Mouse (Mus musculus): ENCODE measurements around the gene Clca3a1. TPM values are rescaled to one million over a fixed set of nuclear protein-coding genes. Genes with fewer than 3 reads are reported as not detected.

Clca3a1 gene
- polyA plus RNA-seq, 1 experiment from 2014 or later, result 0.08 TPM

GRCm38 (mm10) chr3:144717121-144717520 lies 43.7 kb downstream of the Clca3a1 start:
- no peak for TF ChIP-seq CTCF (IDR thresholded peaks at IDR 0.05)
- POLR2A ChIA-PET, result no interaction called here
- in situ Hi-C loops (cut with MboI; ENCODE audit: low pct_unique_long_range_greater_than_20kb), result no loop called here
- DNase-seq (ENCODE audit: low read depth, low spot score), result no peak
- CTCF ChIA-PET, result interaction anchor here (1.1 to 4.4 kb wide), 6 partner anchors 10 to 264 kb away, joined by 3 to 19 read pairs (median 4); no protein-coding TSS in a partner anchor
- no peaks in the 10 kb centered on the region for H3K27me3 ChIP-seq
- ATAC-seq, result no peak

GRCm38 (mm10) chr3:144715901-144716300 lies 44.9 kb downstream of the Clca3a1 start:
- ChIA-PET POLR2A (interaction anchor here (1.1 kb wide), 2 partner anchors 28 to 209 kb away, joined by 3 to 4 read pairs; no protein-coding TSS in a partner anchor), CTCF (interaction anchor here (0.9 to 4.4 kb wide), 4 partner anchors 9 to 98 kb away, joined by 3 to 19 read pairs (median 8); no protein-coding TSS in a partner anchor)
- DNase-seq (ENCODE audit: low read depth, low spot score) (no peak), ATAC-seq (no peak)
- no peaks in the 10 kb centered on the region for H3K27me3 ChIP-seq
- in situ Hi-C loops (cut with MboI; ENCODE audit: low pct_unique_long_range_greater_than_20kb), result no loop called here
- no peak for TF ChIP-seq CTCF (IDR thresholded peaks at IDR 0.05)

DNA sequence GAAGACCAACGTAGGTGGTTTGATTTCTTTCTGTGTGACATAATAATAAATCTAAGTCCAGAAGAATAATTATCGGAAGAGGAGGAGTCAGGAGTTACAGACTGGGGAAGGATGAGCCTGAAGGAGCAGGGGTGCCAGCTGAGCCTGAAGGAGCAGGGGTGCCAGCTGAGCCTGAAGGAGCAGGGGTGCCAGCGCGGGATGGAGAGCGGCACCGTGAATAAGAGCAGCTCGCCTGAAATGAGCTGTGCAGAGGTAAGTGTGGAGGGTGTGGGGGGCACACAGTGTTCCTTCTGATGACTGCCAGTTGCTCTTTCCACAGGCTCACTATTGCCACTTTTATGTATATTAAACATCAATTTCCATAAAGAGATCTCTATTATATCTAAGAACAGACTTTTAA lies 45.7 kb downstream of the Clca3a1 start:
- no peaks in the 10 kb centered on the region for H3K27me3 ChIP-seq
- ATAC-seq (no peak), DNase-seq (ENCODE audit: low read depth, low spot score) (no peak)
- CTCF ChIA-PET, result interaction anchor here (2.1 to 4.4 kb wide), 2 partner anchors 8 to 22 kb away, joined by 12 to 19 read pairs; no protein-coding TSS in a partner anchor
- no peak for TF ChIP-seq CTCF (IDR thresholded peaks at IDR 0.05)
- POLR2A ChIA-PET, result interaction anchor here (0.5 to 0.6 kb wide), 2 partner anchors 11 to 151 kb away, joined by 3 read pairs; no protein-coding TSS in a partner anchor
- in situ Hi-C loops (cut with MboI; ENCODE audit: low pct_unique_long_range_greater_than_20kb), result no loop called here

DNA sequence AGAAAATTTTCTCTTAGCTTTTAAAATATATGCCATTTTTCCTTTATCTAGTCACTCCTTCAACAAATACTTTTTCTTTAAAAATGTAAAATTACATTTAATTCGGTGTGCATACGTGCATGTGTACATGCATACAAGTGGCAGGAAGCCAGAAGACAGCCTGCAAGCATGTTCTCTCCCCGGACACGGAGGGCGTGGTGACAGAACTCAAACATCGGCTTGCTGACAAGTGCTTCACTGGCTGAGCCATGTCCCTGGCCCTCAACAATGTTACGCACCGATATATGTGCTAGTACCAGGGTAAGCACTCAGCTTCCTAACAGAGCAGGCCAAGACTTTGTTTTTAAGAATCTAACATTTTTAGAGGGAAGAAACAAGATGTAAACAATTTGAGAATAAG lies 46.2 kb downstream of the Clca3a1 start:
- POLR2A ChIA-PET, result no interaction called here
- in situ Hi-C loops (cut with MboI; ENCODE audit: low pct_unique_long_range_greater_than_20kb), result loop anchor here (5.0 kb wide), 1 partner anchor 97 kb away; no protein-coding TSS in a partner anchor
- H3K27me3 ChIP-seq, result no peaks in the 10 kb centered on the region
- TF ChIP-seq CTCF (IDR thresholded peaks at IDR 0.05), result no peak
- DNase-seq (ENCODE audit: low read depth, low spot score), result no peak
- CTCF ChIA-PET, result interaction anchor here (2.1 to 4.4 kb wide), 2 partner anchors 8 to 22 kb away, joined by 12 to 19 read pairs; no protein-coding TSS in a partner anchor
- no peak for ATAC-seq

GRCm38 (mm10) chr3:144714126-144714525 lies 46.7 kb downstream of the Clca3a1 start:
- no peak for TF ChIP-seq CTCF (IDR thresholded peaks at IDR 0.05)
- H3K27me3 ChIP-seq, result no peaks in the 10 kb centered on the region
- CTCF ChIA-PET, result interaction anchor here (0.7 to 4.4 kb wide), 2 partner anchors 7 to 9 kb away, joined by 4 to 19 read pairs; no protein-coding TSS in a partner anchor
- in situ Hi-C loops (cut with MboI; ENCODE audit: low pct_unique_long_range_greater_than_20kb), result loop anchor here (5.0 kb wide), 1 partner anchor 97 kb away; no protein-coding TSS in a partner anchor
- ATAC-seq (no peak), DNase-seq (ENCODE audit: low read depth, low spot score) (no peak)
- POLR2A ChIA-PET, result no interaction called here

GRCm38 (mm10) chr3:144711607-144712206 lies 49.1 kb downstream of the Clca3a1 start:
- TF ChIP-seq CTCF (IDR thresholded peaks at IDR 0.05), result no peak
- no peaks in the 10 kb centered on the region for H3K27me3 ChIP-seq
- CTCF ChIA-PET, result interaction anchor here (1.3 kb wide), 2 partner anchors 9 to 114 kb away, joined by 3 to 4 read pairs; no protein-coding TSS in a partner anchor
- DNase-seq (ENCODE audit: low read depth, low spot score) (no peak), ATAC-seq (no peak)
- in situ Hi-C loops (cut with MboI; ENCODE audit: low pct_unique_long_range_greater_than_20kb), result loop anchor here (5.0 kb wide), 1 partner anchor 94 kb away; no protein-coding TSS in a partner anchor
- POLR2A ChIA-PET, result interaction anchor here (0.5 to 1.5 kb wide), 2 partner anchors 16 to 199 kb away, joined by 3 read pairs; no protein-coding TSS in a partner anchor

GRCm38 (mm10) chr3:144708612-144709011 lies 52.2 kb downstream of the Clca3a1 start:
- POLR2A ChIA-PET, result no interaction called here
- ATAC-seq (no peak), DNase-seq (ENCODE audit: low read depth, low spot score) (no peak)
- in situ Hi-C loops (cut with MboI; ENCODE audit: low pct_unique_long_range_greater_than_20kb), result no loop called here
- CTCF ChIA-PET, result interaction anchor here (1.2 kb wide), 1 partner anchor 169 kb away, joined by 3 read pairs; no protein-coding TSS in a partner anchor
- no peaks in the 10 kb centered on the region for H3K27me3 ChIP-seq
- no peak for TF ChIP-seq CTCF (IDR thresholded peaks at IDR 0.05)

DNA sequence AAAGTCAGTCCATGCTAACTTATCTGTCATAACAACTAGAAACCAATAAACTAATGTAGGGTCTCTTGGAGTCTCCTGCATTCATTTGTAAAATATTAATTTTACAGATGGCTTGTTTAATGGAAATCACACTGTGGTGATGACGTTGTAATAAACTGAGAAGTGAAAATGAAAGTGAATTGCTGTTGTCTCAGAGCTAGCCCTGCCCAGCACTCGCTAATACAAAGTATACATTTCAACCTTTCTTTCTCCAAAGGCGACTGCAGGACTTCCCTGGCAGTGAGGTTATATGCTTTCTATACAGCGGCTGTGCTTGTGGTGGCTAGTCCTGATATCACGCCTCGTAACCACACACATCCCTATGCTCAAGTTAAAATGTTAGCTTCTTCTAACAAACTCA lies 56.8 kb downstream of the Clca3a1 start:
- H3K27me3 ChIP-seq, result no peaks in the 10 kb centered on the region
- no peak for ATAC-seq
- no peak for DNase-seq (ENCODE audit: low read depth, low spot score)
- POLR2A ChIA-PET, result no interaction called here
- CTCF ChIA-PET, result interaction anchor here (0.7 to 1.0 kb wide), 3 partner anchors 10 to 250 kb away, joined by 3 read pairs; no protein-coding TSS in a partner anchor
- in situ Hi-C loops (cut with MboI; ENCODE audit: low pct_unique_long_range_greater_than_20kb), result no loop called here
- TF ChIP-seq CTCF (IDR thresholded peaks at IDR 0.05), result no peak

GRCm38 (mm10) chr3:144698790-144699433 lies 61.9 kb downstream of the Clca3a1 start:
- DNase-seq (ENCODE audit: low read depth, low spot score), result no peak
- TF ChIP-seq CTCF (IDR thresholded peaks at IDR 0.05), result no peak
- no peak for ATAC-seq
- ChIA-PET CTCF (interaction anchor here (1.2 kb wide), 1 partner anchor 21 kb away, joined by 3 read pairs; the partner anchor contains the start of gene Sh3glb1), POLR2A (no interaction called here)
- H3K27me3 ChIP-seq, result no peaks in the 10 kb centered on the region
- in situ Hi-C loops (cut with MboI; ENCODE audit: low pct_unique_long_range_greater_than_20kb), result no loop called here

DNA sequence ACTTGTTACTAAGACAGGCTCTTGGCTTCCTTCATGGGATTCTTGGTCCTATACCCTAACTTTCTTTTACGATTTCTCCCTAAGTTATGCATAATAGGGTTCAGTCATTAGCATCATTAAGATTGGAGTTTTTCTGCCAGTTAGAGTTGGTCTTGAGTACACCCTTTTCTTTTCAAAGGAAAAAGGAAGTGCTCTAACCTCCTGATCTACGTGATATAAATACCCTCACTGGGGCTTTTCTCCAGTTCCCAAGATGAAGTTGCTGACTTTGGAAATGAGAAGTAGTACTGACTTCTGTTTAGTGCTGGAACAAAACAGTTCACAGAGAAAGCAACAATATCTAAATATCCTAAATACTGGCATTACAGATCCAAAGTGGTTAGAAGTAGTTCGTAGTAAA lies 62.8 kb downstream of the Clca3a1 start:
- ATAC-seq (no peak), DNase-seq (ENCODE audit: low read depth, low spot score) (no peak)
- ChIA-PET POLR2A (no interaction called here), CTCF (no interaction called here)
- no peak for TF ChIP-seq CTCF (IDR thresholded peaks at IDR 0.05)
- in situ Hi-C loops (cut with MboI; ENCODE audit: low pct_unique_long_range_greater_than_20kb), result no loop called here
- no peaks in the 10 kb centered on the region for H3K27me3 ChIP-seq

All from Patski (cell line).